Mouse (Mus musculus) brown adipose tissue, adult 24 weeks (tissue): ENCODE results near the gene Pink1. TPM values are rescaled to one million over a fixed set of nuclear protein-coding genes. Genes with fewer than 3 reads are reported as not detected.

Experiments used
- H3K27ac ChIP-seq: fragments of 200-500 bp; replicated peaks from 2 replicates; pipeline ENCODE4 v1.5.1; 2012; ENCODE audit warnings: low read depth, mild to moderate bottlenecking, low read length
- H3K4me1 ChIP-seq: fragments of 200-500 bp; 2 replicates; pipeline ENCODE4 v1.6.1; 2012; ENCODE audit warnings: low read length, mixed read lengths; ENCODE audit not compliant: control insufficient read depth, insufficient read depth, insufficient read length
- H3K4me3 ChIP-seq: fragments of 200-500 bp; 2 replicates; pipeline ENCODE4 v1.5.1; 2012; ENCODE audit warnings: low read depth, mild to moderate bottlenecking, low read length, moderate library complexity; ENCODE audit not compliant: insufficient read depth
- polyA plus RNA-seq: library from polyadenylated mRNA; stranded (reverse); fragments of >200 nt; gene quantifications from 2 replicates; pipeline ENCODE4 v1.2.4, GENCODE M21; 2012; ENCODE audit not compliant: missing spikeins, insufficient read depth, insufficient read length

The Pink1 gene
- polyA plus RNA-seq, 1 experiment: 208 TPM

DNA sequence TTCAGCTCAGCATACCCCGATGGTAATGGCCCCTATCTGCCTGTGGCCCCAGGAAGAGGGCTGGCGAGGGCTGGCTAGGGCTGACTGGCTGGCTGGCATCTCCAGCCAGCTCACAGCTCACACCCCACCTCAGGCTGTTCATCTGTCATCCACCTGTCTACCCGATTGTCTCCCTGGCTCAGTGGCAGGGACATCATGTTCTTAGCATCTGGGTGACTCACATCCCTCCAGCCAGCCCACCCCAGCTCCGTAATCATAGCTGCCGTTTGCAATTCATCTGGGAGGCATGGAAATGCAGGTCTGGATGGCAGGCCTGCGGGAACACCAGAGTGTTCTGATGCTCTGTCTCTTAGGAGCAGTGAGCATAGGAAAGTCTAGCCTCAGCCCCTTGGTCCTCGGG, 47.8 kb downstream of the Pink1 start:
- Histone ChIP-seq H3K27ac (no peak overlapping the region), H3K4me3 (no peak overlapping the region), H3K4me1 (no peaks in the 10 kb centered on the region)

GRCm38 (mm10) chr4:138272011-138272997, 53.8 kb downstream of the Pink1 start:
- Histone ChIP-seq H3K4me3 (no peak overlapping the region), H3K27ac (no peak overlapping the region), H3K4me1 (no peaks in the 10 kb centered on the region)

DNA sequence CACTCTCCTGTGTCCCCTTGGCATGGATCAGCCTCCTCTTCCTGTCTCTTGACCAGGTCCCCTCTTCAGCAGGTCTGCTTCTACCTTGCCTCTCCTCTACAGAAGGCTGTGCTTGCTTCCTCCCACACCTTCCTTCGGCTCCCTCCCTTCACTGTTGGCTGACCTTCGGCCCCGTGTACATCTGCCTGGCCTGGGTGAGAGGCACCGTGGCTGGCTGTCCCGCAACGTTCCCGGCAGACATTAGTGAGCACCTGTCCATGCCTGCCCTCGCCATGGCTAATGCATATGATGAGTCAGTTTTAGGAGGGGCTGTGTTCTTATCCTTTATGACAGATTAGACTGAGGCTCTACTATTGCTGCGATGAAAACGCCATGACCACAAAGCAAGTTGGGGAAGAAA, 58.2 kb downstream of the Pink1 start:
- Histone ChIP-seq H3K4me3 (no peak overlapping the region), H3K27ac (no peak overlapping the region), H3K4me1 (no peaks in the 10 kb centered on the region)

Other genes with a start within 250 kb of the Pink1 start
- gene Hp1bp3, start 110.0 kb downstream of the Pink1 start, polyA plus RNA-seq: 65.0 and 71.4 TPM in 2 replicates
- gene Sh2d5, start 75.9 kb downstream of the Pink1 start, polyA plus RNA-seq: not detected in 2 replicates
- gene Kif17, start 75.9 kb downstream of the Pink1 start, polyA plus RNA-seq: not detected in 2 replicates
- 39.1 and 40.6 TPM in 2 replicates for gene Ddost, start 21.6 kb downstream of the Pink1 start, polyA plus RNA-seq
- not detected in 2 replicates for gene Cda, start 41.7 kb upstream of the Pink1 start, polyA plus RNA-seq
- gene Fam43b, start 70.2 kb upstream of the Pink1 start, polyA plus RNA-seq: not detected in 2 replicates
- gene Mul1, start 108.4 kb upstream of the Pink1 start, polyA plus RNA-seq: 29.9 and 31.2 TPM in 2 replicates
- gene Camk2n1, start 128.0 kb upstream of the Pink1 start, polyA plus RNA-seq: 5.5 and 6.3 TPM in 2 replicates